Mouse (Mus musculus) adrenal gland, postnatal 14 days (tissue): ENCODE data around the gene Sp9. TPM values are rescaled to one million over a fixed set of nuclear protein-coding genes. Genes with fewer than 3 reads are reported as not detected.

Experiments used
- DNase-seq: peaks from one replicate; pipeline ENCODE4 v3.0.0; 2021; ENCODE audit warnings: mixed read lengths
- total RNA-seq: library from RNA; stranded (reverse); gene quantifications from 2 replicates; pipeline ENCODE4 v1.2.3, GENCODE M21; 2021

Gene Sp9
- total RNA-seq, 1 experiment from 2014 or later, result not detected

GRCm38 (mm10) chr2:73312152-73313116, 40.7 kb downstream of the Sp9 start, which contains the start of the genes Scrn3 and Cir1:
Gene Scrn3 (plus strand): TSS chr2:73312601.
Gene Cir1 (minus strand): TSS chr2:73312701.
- peak; percentile 97 for DNase-seq

DNA sequence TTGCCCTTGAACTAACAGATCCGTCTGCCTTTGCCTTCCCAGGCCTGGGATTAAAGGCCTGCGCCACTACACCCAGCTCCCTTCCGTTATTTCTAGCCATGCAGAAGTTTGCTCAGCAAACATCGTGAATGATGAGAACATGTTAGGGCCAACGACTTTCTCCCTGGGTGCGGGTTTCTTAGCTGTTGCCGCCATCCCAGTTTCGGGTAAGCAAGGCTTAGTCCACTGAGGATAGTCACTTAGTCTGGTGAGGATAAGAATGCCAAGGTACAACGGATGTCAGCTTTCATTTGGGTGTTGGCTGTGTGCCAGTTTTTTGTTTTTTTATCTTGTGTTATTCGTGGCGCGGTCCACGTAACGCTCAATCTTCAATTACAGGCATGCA, 41.4 kb downstream of the Sp9 start:
- peak; percentile 58 for DNase-seq

DNA sequence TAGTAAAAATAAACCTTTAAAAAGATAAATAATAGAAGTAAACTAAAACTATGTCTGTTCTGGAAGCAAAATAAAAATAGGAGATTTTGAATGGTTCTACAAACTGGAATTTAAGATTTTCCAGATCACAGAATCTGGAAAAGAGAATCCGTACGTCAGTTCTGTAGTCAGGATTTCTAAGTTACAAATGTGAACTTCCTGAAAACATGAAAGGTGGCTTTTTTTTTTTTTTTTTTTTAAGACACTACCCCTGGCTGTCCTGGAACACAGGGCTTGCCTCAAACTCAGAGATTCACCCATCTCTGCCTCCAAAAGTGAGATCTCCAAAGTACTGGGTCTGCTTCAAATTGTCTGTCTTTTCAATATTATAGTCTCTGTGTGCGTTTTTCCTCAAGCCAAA, 42.6 kb downstream of the Sp9 start:
- DNase-seq, result no peak

DNA sequence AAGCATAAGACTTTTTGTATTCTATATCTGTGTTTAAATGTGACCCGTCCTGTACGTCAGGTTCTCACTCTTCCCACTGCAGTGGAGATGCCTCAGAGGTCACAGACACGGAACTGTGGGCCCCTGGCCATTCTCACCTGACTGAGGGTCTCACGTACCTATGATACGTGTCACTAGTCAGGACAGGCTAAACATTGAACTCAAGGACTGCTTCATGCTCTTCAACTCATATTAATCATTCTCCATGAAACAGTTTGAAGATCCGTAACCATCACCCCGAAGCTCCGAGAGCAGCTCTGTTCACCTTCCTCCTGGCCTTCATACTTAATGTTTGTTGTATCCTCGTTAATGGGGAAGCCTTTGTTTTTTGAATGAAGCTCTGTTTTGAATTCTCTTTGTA, 45.7 kb downstream of the Sp9 start:
- no peak for DNase-seq

DNA sequence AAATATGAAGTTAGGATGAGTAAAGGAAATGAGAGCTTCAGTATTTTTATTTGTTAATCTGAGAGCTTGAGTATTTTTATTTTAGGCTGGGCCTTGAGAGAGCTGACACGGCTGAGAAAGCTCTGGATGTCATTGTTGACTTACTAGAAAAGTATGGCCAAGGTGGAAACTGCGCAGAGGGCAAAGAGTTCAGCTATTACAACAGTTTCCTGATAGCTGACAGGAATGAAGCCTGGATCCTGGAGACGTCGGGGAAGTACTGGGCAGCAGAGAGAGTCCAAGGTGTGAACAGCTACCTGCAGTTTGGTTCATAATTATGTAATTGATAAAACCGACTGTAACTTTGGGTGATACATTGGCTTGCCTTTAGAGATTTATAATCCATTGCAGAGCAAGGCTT, 47.5 kb downstream of the Sp9 start:
- no peak for DNase-seq

DNA sequence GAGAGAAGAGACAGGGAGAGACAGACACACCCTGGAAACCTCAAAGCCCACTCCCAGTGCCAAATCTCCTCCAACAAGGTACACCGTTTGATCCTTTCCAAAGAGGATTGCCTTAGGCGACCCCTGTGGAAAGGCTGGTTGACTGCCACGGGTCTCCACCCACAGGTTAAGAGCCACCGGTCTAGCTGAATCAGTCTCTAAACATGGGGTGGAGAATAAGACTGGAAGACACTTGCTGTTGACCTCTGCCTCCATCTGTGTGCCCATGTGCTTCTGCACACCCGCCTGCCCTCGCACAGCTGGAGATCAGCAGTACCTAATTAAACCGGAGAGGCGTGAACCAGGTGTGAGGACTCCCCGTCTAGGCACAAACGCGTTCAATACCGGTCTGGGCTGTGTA, 51.3 kb downstream of the Sp9 start:
- no peak for DNase-seq

DNA sequence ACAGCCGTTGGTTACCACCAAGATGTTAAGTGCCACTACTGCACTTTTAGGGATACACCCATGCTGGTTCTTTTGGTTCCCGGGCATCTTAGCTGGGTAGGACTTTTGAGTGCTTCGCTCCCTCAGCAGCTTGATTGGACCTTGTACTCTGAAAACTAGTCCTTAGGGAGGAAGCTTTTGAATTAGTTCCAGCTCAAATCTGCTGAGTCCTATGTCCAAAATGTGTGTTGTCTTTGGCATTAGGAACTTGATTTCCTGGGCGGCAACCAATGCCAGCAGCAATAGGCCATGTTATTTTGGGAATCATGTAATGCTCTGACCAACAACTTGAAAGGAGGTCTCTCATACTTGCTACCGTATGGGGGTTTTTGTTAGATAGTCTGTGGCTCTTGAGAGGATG, 54.1 kb downstream of the Sp9 start:
- DNase-seq, result peak; percentile 21

Other genes starting within 250 kb of the Sp9 start
- 45.0 and 47.3 TPM in 2 replicates for gene Ola1, start 53.0 kb upstream of the Sp9 start, total RNA-seq
- 17.6 and 20.3 TPM in 2 replicates for gene Scrn3, start 40.7 kb downstream of the Sp9 start, total RNA-seq
- gene Cir1, start 40.8 kb downstream of the Sp9 start, total RNA-seq, result 18.6 and 22.0 TPM in 2 replicates
- gene Gpr155, start 114.6 kb downstream of the Sp9 start, total RNA-seq, result 9.0 and 10.9 TPM in 2 replicates